Mouse (Mus musculus) CD4-positive helper T cell, adult 2 months (primary cell): Measurements from ENCODE around the gene Slc6a14.

Source experiments
- DNase-seq: peaks from one replicate; pipeline ENCODE4 v3.0.0-alpha.2; 2012; ENCODE audit warnings: low read depth, missing footprints, low spot score

Slc6a14 gene

GRCm38 (mm10) chrX:21714829-21715228 is at the start of gene Slc6a14:
Slc6a14 (plus strand) TSS chrX:21714896.
- no peak for DNase-seq

GRCm38 (mm10) chrX:21670896-21671295 is 43.8 kb upstream of the Slc6a14 start:
- no peak for DNase-seq

- DNase-seq, result no peak
These were observed 19.5 kb upstream of the Slc6a14 start for GRCm38 (mm10) chrX:21695220-21695619.

- DNase-seq, result no peak
These were observed 19.0 kb upstream of the Slc6a14 start for GRCm38 (mm10) chrX:21695687-21696086.

DNA sequence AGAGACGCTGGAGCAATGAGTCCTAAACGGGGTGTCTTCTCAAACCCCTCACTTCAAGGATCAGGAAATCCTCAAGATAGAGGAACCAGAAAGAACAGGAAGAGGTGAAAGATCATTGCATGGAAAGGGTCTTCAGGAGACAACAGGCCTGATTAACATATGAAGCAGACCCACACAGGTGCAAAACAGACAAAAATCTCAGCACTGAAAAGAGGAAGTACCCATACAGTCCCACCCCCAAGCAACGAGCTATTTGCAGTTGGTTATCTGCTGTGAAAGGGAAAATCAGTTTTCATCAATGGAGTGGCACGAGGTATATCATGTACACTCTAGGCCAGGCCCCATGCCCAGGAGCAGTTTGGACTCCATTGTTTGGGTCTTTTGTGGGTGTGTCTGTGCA is 13.1 kb upstream of the Slc6a14 start:
- no peak for DNase-seq

DNA sequence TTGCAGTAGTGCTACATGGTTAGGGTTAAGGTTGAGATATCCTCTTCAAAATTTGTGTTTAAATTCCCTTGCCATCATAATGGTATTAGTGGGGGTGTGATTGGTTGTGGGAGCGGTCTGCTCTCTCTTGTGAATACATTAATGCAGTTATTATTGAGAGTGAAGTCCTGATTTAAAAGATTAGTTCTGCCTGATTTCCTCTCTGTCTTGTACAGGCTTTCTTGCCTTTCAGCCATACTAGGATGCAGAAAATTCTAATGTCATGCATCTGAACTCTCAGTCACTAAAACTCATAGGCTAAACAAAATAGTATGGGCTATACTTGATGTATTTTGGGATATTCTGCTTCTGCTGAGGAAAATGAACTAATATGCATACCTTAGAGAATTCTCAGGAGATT is 10.2 kb upstream of the Slc6a14 start:
- no peak for DNase-seq

GRCm38 (mm10) chrX:21715293-21715692 is 597 bp downstream of the Slc6a14 start:
- DNase-seq, result no peak

DNA sequence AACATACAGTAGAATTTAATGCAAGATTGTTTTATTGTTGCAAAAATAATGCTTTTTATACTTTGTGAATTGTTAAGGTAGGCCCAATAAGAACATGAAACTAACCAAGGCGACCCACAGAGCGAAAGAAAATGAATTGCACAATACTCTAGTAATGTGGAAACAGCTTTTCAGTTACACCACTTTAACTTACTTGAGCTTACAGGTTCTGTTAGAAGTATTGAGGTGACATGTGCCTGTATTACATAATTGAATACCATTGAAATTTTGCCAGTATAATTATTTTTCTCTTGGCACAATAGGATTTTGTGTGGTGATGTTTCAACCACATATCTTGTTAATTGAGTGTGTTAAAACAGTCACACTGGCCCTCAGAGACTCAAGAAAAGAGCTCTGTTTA is 2.2 kb downstream of the Slc6a14 start:
- DNase-seq, result no peak

DNA sequence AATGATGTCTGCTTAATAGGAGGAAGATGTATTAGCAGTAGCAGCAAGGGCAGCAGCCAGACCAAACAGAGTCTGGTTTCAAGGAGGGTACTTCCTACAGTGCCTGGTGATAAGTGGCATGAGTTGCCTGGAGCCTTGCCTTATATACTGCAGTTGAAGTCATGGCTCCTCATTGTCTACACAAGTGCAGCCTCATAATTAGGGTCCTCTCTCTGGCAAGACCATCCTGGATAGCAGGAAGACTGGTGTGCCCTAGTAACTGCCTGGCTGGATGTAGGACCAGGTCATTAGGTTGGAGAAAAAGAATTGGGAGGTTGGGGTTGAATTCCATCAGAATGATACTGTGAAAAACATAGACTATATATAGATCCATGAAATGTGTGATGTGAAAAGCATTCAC is 30.3 kb downstream of the Slc6a14 start, which contains the start of gene Gm28269:
Gm28269 (minus strand) TSS at position 101 of the 400 bp plus-strand sequence.
- DNase-seq, result no peak
